Mouse (Mus musculus) MEL (cell line): ENCODE data around the gene Elobl. TPM values are rescaled to one million over a fixed set of nuclear protein-coding genes. Genes with fewer than 3 reads are reported as not detected.

Source experiments
- DNase-seq: peaks from one replicate; pipeline ENCODE4 v3.0.0; 2011; ENCODE audit warnings: low read depth, low spot score
- H3K27ac ChIP-seq: 2 replicates; pipeline ENCODE4 v1.5.1; 2012; ENCODE audit warnings: low read depth, mild to moderate bottlenecking, control low read depth, low read length, moderate library complexity; ENCODE audit not compliant: control insufficient read depth
- H3K27me3 ChIP-seq, 2 experiments: fragments of 150-350 bp in 1 of 2; sonication (generic) in 1 of 2; 2 replicates each; pipeline ENCODE4 v1.6.1; 2012; ENCODE audit warnings: low read length in 2 of 2, mild to moderate bottlenecking in 2 of 2, improper control_type of control experiment in 1 of 2, moderate library complexity in 1 of 2; ENCODE audit not compliant: insufficient read depth in 2 of 2, control insufficient read depth in 1 of 2
- H3K36me3 ChIP-seq, 2 experiments: 2 replicates each; pipeline ENCODE4 v1.6.1; 2012 to 2014; ENCODE audit warnings: low read length in 2 of 2, improper control_type of control experiment in 1 of 2, inconsistent platforms in 1 of 2, mild to moderate bottlenecking in 1 of 2; ENCODE audit not compliant: insufficient read depth in 2 of 2, control insufficient read depth in 1 of 2
- H3K4me1 ChIP-seq, 2 experiments: fragments of 150-350 bp in 1 of 2; sonication (generic) in 1 of 2; 2 replicates each; pipeline ENCODE4 v1.6.1; 2012; ENCODE audit warnings: low read length in 2 of 2, improper control_type of control experiment in 1 of 2, mild to moderate bottlenecking in 1 of 2; ENCODE audit not compliant: insufficient read depth in 2 of 2, control insufficient read depth in 1 of 2
- H3K4me3 ChIP-seq, 2 experiments: fragments of 150-350 bp in 1 of 2; sonication (generic) in 1 of 2; 2 replicates each; pipeline ENCODE4 v1.5.1; 2012; ENCODE audit warnings: low read depth in 2 of 2, low read length in 2 of 2, mild to moderate bottlenecking in 2 of 2, moderate library complexity in 2 of 2, control low read depth in 1 of 2, improper control_type of control experiment in 1 of 2; ENCODE audit not compliant: control insufficient read depth in 1 of 2, insufficient read depth in 1 of 2
- H3K79me2 ChIP-seq: 2 replicates; pipeline ENCODE4 v1.6.1; 2012; ENCODE audit warnings: mild to moderate bottlenecking, low read length, moderate library complexity; ENCODE audit not compliant: control insufficient read depth, poor library complexity, insufficient read depth
- H3K9ac ChIP-seq: 2 replicates; pipeline ENCODE4 v1.6.1; 2012; ENCODE audit warnings: low read depth, mild to moderate bottlenecking, control low read depth, low read length, moderate library complexity; ENCODE audit not compliant: control insufficient read depth, poor library complexity, severe bottlenecking
- H3K9me3 ChIP-seq: fragments of 150-350 bp; sonication (generic); replicated peaks from 2 replicates; pipeline ENCODE4 v1.6.1; 2012; ENCODE audit warnings: mild to moderate bottlenecking, low read length, improper control_type of control experiment, moderate library complexity; ENCODE audit not compliant: insufficient read depth
- CHD1 ChIP-seq: IDR thresholded peaks from 2 replicates; pipeline ENCODE4 v1.6.1; 2012; ENCODE audit warnings: low read depth, mild to moderate bottlenecking, inconsistent platforms, low read length, improper control_type of control experiment
- CHD2 ChIP-seq: IDR thresholded peaks from 2 replicates; pipeline ENCODE4 v1.6.1; 2011; ENCODE audit warnings: low read length, improper control_type of control experiment
- ETS1 ChIP-seq: IDR thresholded peaks from 2 replicates; pipeline ENCODE4 v1.6.1; 2012; ENCODE audit warnings: low read depth, mild to moderate bottlenecking, inconsistent platforms, low read length, improper control_type of control experiment, moderate library complexity
- GABPA ChIP-seq: IDR thresholded peaks from 2 replicates; pipeline ENCODE4 v1.6.1; 2012; ENCODE audit warnings: low read depth, mild to moderate bottlenecking, inconsistent platforms, low read length, improper control_type of control experiment, moderate library complexity
- KAT2A ChIP-seq: conservative IDR thresholded peaks from 2 replicates; pipeline ENCODE4 v1.6.1; 2012; ENCODE audit warnings: low read depth, low read length, improper control_type of control experiment, inconsistent platforms
- MAX ChIP-seq: IDR thresholded peaks from 2 replicates; pipeline ENCODE4 v1.6.1; 2011; ENCODE audit warnings: low read length, improper control_type of control experiment
- MAZ ChIP-seq: IDR thresholded peaks from 2 replicates; pipeline ENCODE4 v1.6.1; 2012; ENCODE audit warnings: low read depth, mild to moderate bottlenecking, inconsistent platforms, low read length, improper control_type of control experiment
- POLR2A ChIP-seq, 2 experiments: IDR thresholded peaks; 2 replicates each; pipeline ENCODE4 v1.6.1; 2011 to 2012; ENCODE audit warnings: low read length in 2 of 2, mild to moderate bottlenecking in 2 of 2, control low read depth in 1 of 2, improper control_type of control experiment in 1 of 2, low read depth in 1 of 2, moderate library complexity in 1 of 2; ENCODE audit not compliant: control insufficient read depth in 1 of 2, insufficient read depth in 1 of 2, poor library complexity in 1 of 2
- POLR2AphosphoS2 ChIP-seq: IDR thresholded peaks from 2 replicates; pipeline ENCODE4 v1.6.1; 2011; ENCODE audit warnings: low read length, improper control_type of control experiment
- RAD21 ChIP-seq: IDR thresholded peaks from 2 replicates; pipeline ENCODE4 v1.6.1; 2011; ENCODE audit warnings: mild to moderate bottlenecking, low read depth, low read length, improper control_type of control experiment
- RCOR1 ChIP-seq: IDR thresholded peaks from 2 replicates; pipeline ENCODE4 v1.6.1; 2012; ENCODE audit warnings: low read depth, mild to moderate bottlenecking, inconsistent platforms, low read length, improper control_type of control experiment
- SMC3 ChIP-seq: IDR thresholded peaks from 2 replicates; pipeline ENCODE4 v1.6.1; 2011; ENCODE audit warnings: low read depth, low read length, improper control_type of control experiment
- TAL1 ChIP-seq: IDR thresholded peaks from 2 replicates; pipeline ENCODE4 v1.6.1; 2012; ENCODE audit warnings: mild to moderate bottlenecking, inconsistent platforms, low read length, moderate library complexity, mixed read lengths
- USF1 ChIP-seq: IDR thresholded peaks from 2 replicates; pipeline ENCODE4 v1.6.1; 2014; ENCODE audit warnings: low read depth, mild to moderate bottlenecking, inconsistent platforms, low read length, improper control_type of control experiment, moderate library complexity
- ZKSCAN1 ChIP-seq: IDR thresholded peaks from 2 replicates; pipeline ENCODE4 v1.6.1; 2012; ENCODE audit warnings: low read depth, mild to moderate bottlenecking, inconsistent platforms, low read length, improper control_type of control experiment, moderate library complexity
- ZNF384 ChIP-seq: IDR thresholded peaks from 2 replicates; pipeline ENCODE4 v1.6.1; 2012; ENCODE audit warnings: low read depth, mild to moderate bottlenecking, inconsistent platforms, low read length, improper control_type of control experiment
- polyA plus RNA-seq, 2 experiments: library from polyadenylated mRNA; stranded (reverse) in 1 of 2; unstranded in 1 of 2; fragments of >175 nt in 1 of 2; fragments of >200 nt in 1 of 2; gene quantifications; 2 replicates each; pipeline versions ENCODE4 v1.2.1 to v1.2.4; 2012; ENCODE audit warnings: low replicate concordance in 2 of 2, low read depth in 1 of 2; ENCODE audit not compliant: insufficient read length in 2 of 2, insufficient read depth in 1 of 2, missing spikeins in 1 of 2
- total RNA-seq: library from RNA; depleted of rRNA; stranded (reverse); fragments of 300-350 nt; gene quantifications from 2 replicates; pipeline ENCODE4 v1.2.3, GENCODE M21; 2012; rRNA removed

The Elobl gene
- total and polyA plus RNA-seq, 3 experiments = 0.58 to 0.72 TPM; not detected in 1

GRCm38 (mm10) chr11:88931692-88932530 lies 34.8 kb downstream of the Elobl start:
- TF ChIP-seq USF1 (no peak), GABPA (no peak), KAT2A (no peak), ZNF384 (no peak)
- no peak overlapping the region for H3K9ac ChIP-seq
- no peak overlapping the region for H3K4me3 ChIP-seq
- H3K4me1 ChIP-seq = no peaks in the 10 kb centered on the region
- no peaks in the 10 kb centered on the region for H3K79me2 ChIP-seq
- DNase-seq = no peak
- H3K36me3 ChIP-seq = no peaks in the 10 kb centered on the region; a peak in 1 of 4 replicates
- H3K27ac ChIP-seq = no peak overlapping the region
- no peaks in the 10 kb centered on the region for H3K9me3 ChIP-seq
- H3K27me3 ChIP-seq = no peaks in the 10 kb centered on the region

GRCm38 (mm10) chr11:88926566-88926965 lies 40.2 kb downstream of the Elobl start:
- no peaks in the 10 kb centered on the region; a peak in 1 of 4 replicates for H3K36me3 ChIP-seq
- H3K4me1 ChIP-seq = no peaks in the 10 kb centered on the region
- H3K4me3 ChIP-seq = no peak overlapping the region
- DNase-seq = no peak
- TF ChIP-seq MAZ (no peak), RCOR1 (no peak), CHD2 (no peak), ZKSCAN1 (no peak), ETS1 (no peak), CHD1 (no peak), POLR2A (IDR thresholded peaks at IDR 0.05; ENCODE audit: control insufficient read depth in 1 of 2, insufficient read depth in 1 of 2, low read depth in 1 of 2, low read length in 2 of 2, poor library complexity in 1 of 2) (no peak), MAX (no peak), SMC3 (no peak), RAD21 (no peak), TAL1 (no peak), POLR2AphosphoS2 (no peak)
- TF ChIP-seq, all 39 proteins: peak for 0
- no peak overlapping the region for H3K9ac ChIP-seq
- no peak overlapping the region for H3K27ac ChIP-seq
- no peaks in the 10 kb centered on the region for H3K79me2 ChIP-seq
- no peaks in the 10 kb centered on the region for H3K9me3 ChIP-seq
- no peaks in the 10 kb centered on the region for H3K27me3 ChIP-seq

Other genes starting within 250 kb of the Elobl start
- gene Msi2, start 248.4 kb downstream of the Elobl start, total RNA-seq = 27.5 and 29.7 TPM in 2 replicates
- gene Msi2, start 248.4 kb downstream of the Elobl start, polyA plus RNA-seq = 10 to 100 TPM in 1 of 2 experiments, not detected in 1; 16.2 TPM
- gene Akap1, start 102.3 kb downstream of the Elobl start, total RNA-seq = 63.0 and 70.5 TPM in 2 replicates
- gene Akap1, start 102.3 kb downstream of the Elobl start, polyA plus RNA-seq = 10 to 100 TPM; 39.0 to 59.6 TPM
- gene Scpep1, start 11.5 kb downstream of the Elobl start, total RNA-seq = 7.9 and 8.9 TPM in 2 replicates
- gene Scpep1, start 11.5 kb downstream of the Elobl start, polyA plus RNA-seq = 10 to 100 TPM in 1 of 2 experiments, not detected in 1; 15.6 TPM
- gene Coil, start 3.3 kb upstream of the Elobl start, total RNA-seq = 32.6 and 32.9 TPM in 2 replicates
- gene Coil, start 3.3 kb upstream of the Elobl start, polyA plus RNA-seq = 10 to 100 TPM in 1 of 2 experiments, not detected in 1; 24.4 TPM
- 21.5 and 22.2 TPM in 2 replicates for gene Trim25, start 32.4 kb upstream of the Elobl start, total RNA-seq
- gene Trim25, start 32.4 kb upstream of the Elobl start, polyA plus RNA-seq = 10 to 100 TPM in 1 of 2 experiments, not detected in 1; 43.0 TPM
- gene Dgke, start 99.9 kb upstream of the Elobl start, total RNA-seq = 4.7 and 5.2 TPM in 2 replicates
- gene Dgke, start 99.9 kb upstream of the Elobl start, polyA plus RNA-seq = 1 to 10 TPM in 1 of 2 experiments, not detected in 1; 6.4 TPM
- gene Gm525, start 106.9 kb upstream of the Elobl start, total RNA-seq = not detected in 2 replicates
- gene Gm525, start 106.9 kb upstream of the Elobl start, polyA plus RNA-seq = not detected